Mouse (Mus musculus): ENCODE results near the gene Specc1.

Specc1 gene

DNA sequence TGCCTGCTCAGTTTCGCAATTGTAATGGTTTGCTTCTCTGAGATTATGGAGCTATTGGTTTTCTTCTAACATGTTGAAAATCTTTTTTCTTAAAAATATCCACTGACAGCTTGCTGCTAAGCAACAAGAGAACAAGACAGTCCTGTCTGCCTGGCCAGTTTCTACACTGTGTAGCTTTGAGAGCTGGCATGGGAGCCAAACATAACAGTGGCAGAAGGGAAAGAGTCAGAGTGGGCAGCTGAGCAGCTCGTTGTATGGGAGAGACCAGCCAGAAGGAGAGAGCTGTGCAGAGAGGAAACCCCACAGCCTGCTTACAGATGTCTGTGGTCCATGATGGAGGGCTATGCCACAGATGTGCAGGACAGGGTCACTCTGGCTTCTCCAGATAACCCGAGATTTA, 235.5 kb downstream of the Specc1 start:
- DNase-seq, result no peak

GRCm38 (mm10) chr11:62193116-62193515, 236.6 kb downstream of the Specc1 start:
- no peak for DNase-seq

GRCm38 (mm10) chr11:62194217-62194616, 237.7 kb downstream of the Specc1 start:
- DNase-seq, result no peak

DNA sequence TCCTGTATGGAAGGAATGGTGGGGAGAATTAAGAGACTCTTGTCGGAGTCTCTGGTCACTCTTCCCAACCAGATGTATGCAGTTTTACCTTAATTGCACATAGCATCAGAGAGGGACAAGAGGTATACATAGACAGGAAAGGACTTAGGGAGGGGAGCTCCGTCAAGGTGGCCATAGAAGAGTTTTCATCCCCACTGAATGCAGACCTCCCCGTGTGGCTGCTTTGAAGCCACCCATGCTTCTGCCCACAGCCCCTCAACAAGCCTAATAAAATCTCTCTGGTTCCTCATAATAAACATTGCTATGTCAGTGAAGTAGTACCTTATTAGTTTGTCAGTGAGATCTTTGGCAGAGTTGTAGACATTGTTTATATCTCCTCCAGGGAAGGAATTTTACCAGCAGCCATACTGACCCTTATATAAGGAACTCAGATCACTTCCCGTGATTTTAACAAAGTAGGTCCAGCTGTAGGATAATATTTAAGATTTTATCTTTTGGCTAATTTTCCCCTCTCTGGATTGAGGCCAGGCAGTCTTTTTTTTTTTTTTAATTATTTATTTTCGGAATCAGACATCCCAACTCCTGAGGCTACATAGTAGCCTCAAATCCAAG, 244.4 kb downstream of the Specc1 start:
- DNase-seq, result no peak

DNA sequence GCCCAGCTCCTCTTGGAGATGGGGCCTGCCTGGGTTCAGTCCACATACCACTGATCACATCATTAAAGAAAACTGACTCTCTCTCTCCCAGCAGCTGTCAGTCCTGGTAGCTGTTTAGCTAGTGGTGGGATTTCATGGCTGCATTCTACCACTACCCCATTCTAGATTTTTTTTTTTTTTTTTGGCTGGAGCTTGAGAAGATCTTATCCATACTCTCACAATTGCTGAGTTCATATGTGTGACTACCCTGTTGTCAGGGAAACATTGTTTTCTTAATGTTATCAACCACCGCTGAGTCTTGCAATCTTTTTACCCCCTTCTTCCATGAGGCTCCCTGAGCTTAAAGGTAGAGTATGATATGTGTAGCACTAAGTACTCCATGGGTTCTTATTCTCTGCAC, 246.1 kb downstream of the Specc1 start:
- no peak for DNase-seq

DNA sequence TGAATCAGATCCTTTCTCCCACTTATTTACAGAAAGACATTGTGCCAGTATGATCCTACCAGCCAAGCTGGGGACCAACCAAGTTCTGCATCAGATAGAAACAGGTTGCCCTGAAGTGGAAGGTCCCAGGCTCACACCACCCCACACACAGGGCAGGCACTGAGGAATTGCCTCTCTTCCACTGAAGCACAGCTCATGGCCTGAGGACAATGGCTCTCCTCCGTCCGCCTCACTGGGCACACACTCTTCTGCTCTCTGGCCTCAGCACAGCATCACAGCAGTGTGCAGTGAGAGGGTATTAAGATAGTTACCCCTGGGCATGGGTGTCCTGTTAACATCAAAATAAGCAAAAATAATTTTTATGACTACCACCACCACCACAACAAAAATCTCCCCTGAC, 252.5 kb downstream of the Specc1 start:
- no peak for DNase-seq

DNA sequence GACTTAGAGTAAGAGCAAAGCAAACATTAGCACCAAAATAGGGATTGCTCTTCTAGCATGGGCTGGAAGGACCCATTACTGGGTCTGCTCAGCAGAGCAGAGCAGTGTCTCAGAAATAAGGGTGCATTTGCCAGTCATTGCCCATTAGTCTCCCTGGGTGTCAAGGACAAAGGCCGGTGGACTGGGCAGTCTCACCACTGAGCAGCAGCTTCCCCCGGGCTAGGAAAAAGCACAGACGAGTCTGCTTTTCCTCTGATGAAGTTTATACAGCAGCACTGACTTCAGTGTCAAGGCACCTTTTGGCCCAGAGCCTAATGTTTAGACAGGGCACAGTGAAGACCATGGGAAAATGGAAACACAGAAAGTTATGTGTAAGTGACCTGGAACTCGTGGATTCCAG, 253.3 kb downstream of the Specc1 start:
- DNase-seq, result no peak

GRCm38 (mm10) chr11:62213384-62213989, 256.9 kb downstream of the Specc1 start:
- no peak for DNase-seq

- DNase-seq, result no peak
Observed at GRCm38 (mm10) chr11:62215107-62215506, 258.5 kb downstream of the Specc1 start.

DNA sequence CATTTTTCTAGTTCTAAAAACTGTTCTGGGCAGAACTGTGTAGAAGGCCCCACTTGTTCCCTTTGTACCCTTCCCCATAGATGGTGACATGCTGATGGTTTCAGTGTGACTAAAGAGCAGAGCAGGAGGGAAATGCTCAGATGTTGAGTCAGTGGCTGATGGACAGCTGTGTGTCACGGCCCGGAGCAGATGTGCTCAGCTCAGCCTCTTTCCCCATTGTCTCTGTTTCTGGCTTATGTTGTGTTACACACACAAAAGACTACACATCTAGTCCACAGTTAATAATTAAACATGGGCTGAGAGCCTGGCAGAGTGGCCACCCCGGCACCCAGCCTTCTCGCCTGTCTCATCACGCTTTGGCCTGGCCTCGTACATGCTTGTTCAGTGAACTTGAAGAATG, 261.2 kb downstream of the Specc1 start:
- no peak for DNase-seq

GRCm38 (mm10) chr11:62220756-62221510, 264.4 kb downstream of the Specc1 start:
- DNase-seq, result no peak

DNA sequence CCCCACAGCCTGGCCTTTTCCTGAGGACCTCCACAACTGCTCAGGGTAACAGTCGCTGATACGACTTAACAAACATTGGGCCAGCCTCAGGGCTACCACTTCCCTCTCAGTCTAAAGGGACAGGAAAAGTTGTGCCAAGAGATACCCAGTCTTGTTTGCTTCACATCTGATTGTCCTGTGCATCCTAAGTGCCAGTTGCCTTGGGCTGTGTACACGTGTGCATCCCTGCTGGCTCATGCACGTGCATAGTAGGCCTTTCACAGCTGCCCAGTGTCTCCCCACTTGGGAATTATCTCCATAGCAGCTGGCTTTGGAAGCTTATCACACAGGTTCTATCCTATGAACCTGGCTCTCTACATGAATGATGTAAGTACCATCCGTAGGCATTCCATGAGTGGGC, 266.9 kb downstream of the Specc1 start:
- DNase-seq, result no peak

DNA sequence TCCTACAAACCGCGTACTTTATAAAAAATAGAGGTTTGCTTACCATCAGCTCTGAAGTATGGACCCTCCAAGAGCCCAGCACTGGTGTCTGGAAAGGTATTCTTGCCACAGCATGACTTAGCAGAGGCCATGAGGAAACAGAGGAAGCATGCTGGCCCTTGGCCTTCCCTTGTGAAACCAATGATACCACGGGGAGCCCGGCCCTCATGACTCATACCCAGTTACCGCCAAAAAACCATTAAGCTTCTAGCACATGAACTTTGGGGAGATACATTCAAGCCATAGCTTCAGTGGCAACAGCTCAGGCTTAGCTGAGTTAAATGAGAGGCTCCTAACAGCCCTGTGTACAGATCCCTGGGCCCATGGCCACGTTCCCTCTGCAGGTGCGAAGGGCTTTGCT, 267.4 kb downstream of the Specc1 start:
- DNase-seq, result peak in 1 of 2 experiments; percentile 25

DNA sequence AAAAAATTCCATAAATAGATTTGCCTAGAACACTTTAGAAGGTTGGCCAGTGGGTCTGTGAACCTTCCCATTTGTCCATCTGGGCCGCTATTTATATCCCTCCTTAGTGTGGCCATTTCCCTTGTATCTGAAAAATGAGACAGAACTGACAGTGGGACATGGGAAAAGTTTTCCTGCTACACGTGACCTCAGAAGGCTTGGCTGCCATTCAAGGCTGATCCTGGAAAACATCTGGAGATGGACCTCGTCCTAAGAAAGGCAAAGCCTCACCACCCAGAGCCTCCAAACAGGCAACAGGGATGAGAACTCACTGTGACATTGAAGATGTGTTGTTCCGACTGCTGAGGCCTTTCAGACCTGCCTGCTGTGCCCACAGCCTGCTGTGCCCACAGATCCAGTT, 268.2 kb downstream of the Specc1 start:
- DNase-seq, result no peak

- DNase-seq, result no peak
Observed at GRCm38 (mm10) chr11:62240631-62241261, 284.2 kb downstream of the Specc1 start.

GRCm38 (mm10) chr11:62243871-62244270, 287.3 kb downstream of the Specc1 start:
- DNase-seq, result no peak

DNA sequence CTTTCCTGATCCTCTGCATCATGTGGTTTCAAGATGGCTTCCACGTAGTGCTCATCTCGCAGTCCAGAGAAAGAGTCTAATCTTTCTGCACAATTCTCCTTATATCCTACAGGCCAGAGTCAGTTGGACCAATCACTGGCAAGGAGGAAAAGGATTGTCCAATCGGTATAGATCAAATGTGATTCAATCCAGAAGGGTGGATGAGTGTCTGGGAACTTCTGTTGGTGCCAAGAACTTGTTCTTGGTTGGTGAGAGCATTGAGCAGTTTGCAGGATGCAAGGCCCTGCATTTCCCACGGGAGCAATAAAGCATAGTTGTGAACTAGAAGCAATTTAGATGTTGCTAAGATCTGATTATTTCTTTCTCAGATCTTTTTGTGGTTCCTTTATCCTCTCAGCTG, 287.9 kb downstream of the Specc1 start:
- no peak for DNase-seq

DNA sequence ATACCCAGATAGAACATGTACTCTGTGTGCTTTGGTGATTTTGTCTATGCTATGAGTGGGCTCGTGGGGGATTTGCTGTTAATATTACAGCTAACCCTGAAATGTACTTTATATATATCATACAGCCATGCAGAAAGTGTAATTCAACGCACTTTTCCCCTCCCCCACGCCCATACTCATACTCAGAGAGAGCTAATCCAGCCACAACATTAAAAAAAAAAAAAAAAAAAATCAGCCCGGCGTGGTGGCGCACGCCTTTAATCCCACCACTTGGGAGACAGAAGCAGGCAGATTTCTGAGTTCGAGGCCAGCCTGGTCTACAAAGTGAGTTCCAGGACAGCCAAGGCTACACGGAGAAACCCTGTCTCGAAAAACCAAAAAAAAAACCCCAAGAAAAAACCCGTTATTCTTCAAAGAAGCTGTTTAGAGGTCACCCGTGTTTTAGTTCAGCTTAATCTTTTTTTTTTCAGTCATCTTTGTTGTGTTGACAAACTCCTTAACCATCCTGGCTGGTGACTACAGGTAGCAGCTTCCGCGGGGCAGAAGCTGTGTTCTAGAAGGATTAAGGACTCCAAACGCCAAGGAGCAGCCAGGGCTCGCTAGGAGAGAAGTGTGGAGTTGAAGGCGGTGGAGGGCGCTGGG, 291.3 kb downstream of the Specc1 start:
- no peak for DNase-seq

GRCm38 (mm10) chr11:62248401-62249244, 292.1 kb downstream of the Specc1 start, which contains the start of gene Adora2b:
Adora2b (plus strand) TSS chr11:62248984.
- DNase-seq, result peak; percentile 82 to 88

DNA sequence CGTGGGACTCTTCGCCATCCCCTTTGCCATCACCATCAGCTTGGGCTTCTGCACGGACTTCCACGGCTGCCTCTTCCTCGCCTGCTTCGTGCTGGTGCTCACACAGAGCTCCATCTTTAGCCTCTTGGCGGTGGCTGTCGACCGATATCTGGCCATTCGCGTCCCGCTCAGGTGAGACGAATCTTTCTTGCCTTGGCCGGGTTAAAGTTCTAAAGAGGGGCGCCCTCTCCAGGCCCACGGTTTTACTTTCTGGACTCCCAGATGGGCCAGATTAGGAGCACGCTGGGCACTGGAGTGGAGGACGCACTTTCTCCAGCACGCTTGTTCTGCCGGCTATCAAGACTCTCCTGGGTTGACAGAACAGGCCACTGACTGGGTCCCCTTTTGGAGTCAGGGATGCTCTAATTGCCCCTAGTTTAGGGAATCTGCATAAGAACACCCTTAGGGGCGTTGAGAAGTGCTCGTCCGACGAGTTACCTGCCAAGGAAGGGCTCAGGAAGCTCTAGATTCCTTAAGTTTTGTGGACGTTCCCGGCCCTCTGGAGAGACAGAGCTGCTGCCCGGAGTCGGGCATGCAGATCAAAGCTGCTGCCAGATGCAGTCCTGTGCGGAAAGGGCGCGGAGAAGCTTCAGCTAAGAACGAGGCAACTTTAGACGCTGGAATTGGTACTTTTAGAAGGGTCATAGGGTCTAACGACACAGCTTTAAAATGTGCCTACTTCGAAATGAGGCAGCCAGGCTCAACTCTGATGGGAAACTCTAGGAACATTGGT, 292.9 kb downstream of the Specc1 start:
- peak; percentile 62 to 74 for DNase-seq

DNA sequence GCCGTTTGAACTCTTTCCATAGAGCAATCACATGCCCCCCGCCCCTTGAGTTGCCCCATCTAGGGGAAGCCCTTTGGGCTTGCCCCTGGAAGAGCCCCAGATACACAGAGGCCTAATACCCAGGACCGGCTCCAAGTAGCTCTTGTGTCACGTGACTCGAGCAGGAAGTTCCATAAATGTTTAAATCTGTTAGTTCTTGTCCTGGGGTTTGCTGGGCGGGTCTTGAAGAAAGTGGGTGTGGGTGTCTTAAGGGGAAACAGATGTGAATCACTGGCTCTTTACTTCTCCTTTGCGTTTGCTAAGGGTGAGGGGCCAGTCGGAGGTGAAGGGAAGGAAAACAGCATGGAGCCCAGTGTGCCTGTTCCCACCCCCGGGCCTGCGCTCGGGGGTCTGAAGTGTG, 294.5 kb downstream of the Specc1 start:
- peak; percentile 43 to 57 for DNase-seq

Measured in lung, postnatal 4 days (tissue).